Mouse (Mus musculus): ENCODE data around the gene Atp8b5. TPM values are rescaled to one million over a fixed set of nuclear protein-coding genes. Genes with fewer than 3 reads are reported as not detected.

The Atp8b5 gene
- not detected for polyA plus RNA-seq (2017; shearing (Covaris generic))

GRCm38 (mm10) chr4:43266623-43267322 lies at the start of gene Atp8b5:
Gene Atp8b5 (plus strand): TSS chr4:43267159.

GRCm38 (mm10) chr4:43381408-43382154 lies 114.6 kb downstream of the Atp8b5 start, which contains the start of gene Rusc2:
Gene Rusc2 (plus strand): TSS chr4:43381979.

Other genes with a start within 250 kb of the Atp8b5 start
- gene Pigo, start 241.3 kb upstream of the Atp8b5 start, polyA plus RNA-seq (2017; shearing (Covaris generic)), result 47.4 TPM
- 148 TPM for gene Stoml2, start 235.4 kb upstream of the Atp8b5 start, polyA plus RNA-seq (2017; shearing (Covaris generic))
- gene Fam214b, start 220.9 kb upstream of the Atp8b5 start, polyA plus RNA-seq (2017; shearing (Covaris generic)), result 10.7 TPM
- 0.22 TPM for gene Unc13b, start 208.2 kb upstream of the Atp8b5 start, polyA plus RNA-seq (2017; shearing (Covaris generic))
- not detected for gene Rusc2, start 114.8 kb downstream of the Atp8b5 start, polyA plus RNA-seq (2017; shearing (Covaris generic))
- not detected for gene Fam166b, start 162.0 kb downstream of the Atp8b5 start, polyA plus RNA-seq (2017; shearing (Covaris generic))
- 0.91 TPM for gene Tesk1, start 174.8 kb downstream of the Atp8b5 start, polyA plus RNA-seq (2017; shearing (Covaris generic))
- gene Cd72, start 187.5 kb downstream of the Atp8b5 start, polyA plus RNA-seq (2017; shearing (Covaris generic)), result 65.7 TPM
- gene Sit1, start 216.6 kb downstream of the Atp8b5 start, polyA plus RNA-seq (2017; shearing (Covaris generic)), result 209 TPM
- gene Ccdc107, start 225.7 kb downstream of the Atp8b5 start, polyA plus RNA-seq (2017; shearing (Covaris generic)), result 87.3 TPM
- 5.8 TPM for gene Arhgef39, start 232.5 kb downstream of the Atp8b5 start, polyA plus RNA-seq (2017; shearing (Covaris generic))
- gene Car9, start 239.8 kb downstream of the Atp8b5 start, polyA plus RNA-seq (2017; shearing (Covaris generic)), result 1.0 TPM